Mouse (Mus musculus) spleen, postnatal 0 days (tissue): Measurements from ENCODE around the gene Rpl28. TPM values are rescaled to one million over a fixed set of nuclear protein-coding genes. Genes with fewer than 3 reads are reported as not detected.

Experiments
- polyA plus RNA-seq: library from polyadenylated mRNA; unstranded; fragments of >200 nt; fragmentation: Nextera tagmentation; extraction: Ambion mirVana; gene quantifications from 2 replicates; pipeline ENCODE4 v1.2.1, GENCODE M21; 2015

Rpl28 gene
- polyA plus RNA-seq, result 423 and 433 TPM in 2 replicates

DNA sequence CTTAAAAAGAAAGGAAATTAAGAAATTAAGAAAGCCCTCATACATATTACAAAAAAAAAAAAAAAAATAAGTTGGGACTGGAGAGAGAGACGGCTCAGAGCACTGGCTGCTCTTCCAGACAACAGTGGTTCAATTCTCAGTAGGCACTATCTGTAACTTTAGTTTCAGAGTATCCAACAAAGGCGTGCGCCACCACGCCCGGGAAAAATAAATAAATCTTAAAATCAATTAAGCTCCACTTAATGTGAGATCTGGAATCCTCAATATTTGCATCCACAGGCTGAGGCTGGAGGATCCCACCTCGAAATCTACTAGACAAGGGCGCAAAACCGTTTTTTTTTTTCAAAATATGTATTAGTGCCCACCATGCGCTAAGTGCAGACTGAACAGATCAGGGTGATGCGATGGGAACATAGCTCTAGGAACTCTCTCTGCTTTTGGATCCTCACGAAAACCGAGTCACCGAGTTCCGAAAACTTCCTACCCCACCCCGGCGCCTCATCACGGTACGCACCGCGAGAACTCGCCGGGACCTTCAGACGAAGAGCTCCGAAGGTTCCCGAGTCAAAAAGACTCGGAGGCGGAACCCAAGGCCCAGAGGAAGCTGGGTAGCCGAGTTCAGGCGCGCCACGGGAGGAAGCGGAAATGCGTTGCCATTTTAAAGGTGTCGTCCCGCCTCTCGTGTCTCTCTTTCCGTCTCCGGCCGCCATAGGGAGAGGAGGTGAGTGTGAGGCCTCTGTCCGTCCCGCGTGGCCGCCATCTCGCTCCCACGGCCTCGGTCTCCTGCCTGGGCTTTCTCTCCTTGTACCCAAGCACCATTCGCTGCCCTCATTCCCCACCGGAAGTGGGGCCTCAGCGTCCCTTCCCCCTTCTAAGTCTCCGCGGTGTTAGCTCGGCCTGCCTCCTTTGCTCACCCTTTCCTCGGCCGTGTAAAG is at the start of gene Rpl28:
Gene Rpl28 (plus strand): TSS at position 597 of the 935 bp plus-strand sequence.

DNA sequence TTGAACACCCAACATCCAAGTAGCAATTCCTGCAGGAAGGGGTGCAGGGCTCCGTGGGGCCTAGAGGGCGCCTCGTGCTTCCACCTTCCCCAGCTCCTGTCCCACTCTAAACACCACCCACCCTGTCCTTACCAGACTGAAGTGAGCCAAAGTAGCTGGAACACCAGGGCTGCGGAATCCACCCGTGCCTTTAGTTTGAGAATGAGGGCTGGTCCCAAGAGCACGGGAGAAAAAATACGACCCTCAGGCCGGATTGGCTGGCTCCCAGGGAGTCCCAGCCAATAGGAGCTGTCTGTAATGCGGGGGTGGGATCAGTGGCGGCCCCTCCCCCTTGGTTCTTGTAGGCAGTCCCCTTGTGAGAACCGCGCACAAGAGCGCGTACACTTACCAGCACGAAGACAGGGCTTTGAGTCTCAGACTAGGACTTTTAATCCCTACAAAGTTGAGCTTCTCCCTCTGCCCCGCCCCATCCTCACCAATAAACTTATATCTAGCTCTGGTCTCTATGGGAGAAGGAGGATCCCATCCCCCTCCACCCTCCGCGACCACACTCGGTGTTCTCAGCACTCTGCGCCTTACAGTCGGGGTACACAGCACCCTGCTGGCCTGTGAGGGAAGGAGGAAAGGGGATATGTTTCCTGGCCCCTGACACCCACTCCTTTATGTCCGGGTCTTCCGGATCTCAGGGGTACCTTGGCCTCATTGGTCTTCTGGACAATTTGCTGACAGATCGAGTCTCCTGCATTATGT is 39.7 kb upstream of the Rpl28 start, which contains the start of gene Cox6b2:
Gene Cox6b2 (minus strand): TSS at position 274 of the 750 bp plus-strand sequence.

DNA sequence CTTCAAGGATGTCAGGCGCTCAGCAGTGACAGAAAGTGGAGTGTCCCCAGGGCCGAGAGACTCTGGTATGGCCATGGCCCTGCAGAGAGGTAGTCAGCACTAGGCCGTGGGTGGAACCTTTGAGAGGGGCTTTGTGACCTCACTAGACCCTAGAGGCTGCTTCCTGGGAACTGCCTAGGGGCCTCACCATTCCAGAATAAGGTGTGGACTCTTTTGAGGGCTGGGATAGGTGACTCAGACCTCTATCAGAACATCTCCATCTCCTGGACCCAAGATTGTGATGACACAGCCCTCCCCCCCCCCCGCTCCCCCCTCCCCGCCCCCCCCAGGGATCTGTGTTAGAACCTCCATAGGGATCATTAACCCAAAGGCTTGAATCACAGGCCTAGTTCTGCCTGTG is 21.5 kb upstream of the Rpl28 start, which contains the start of gene Fam71e2:
Gene Fam71e2 (minus strand): TSS at position 101 of the 400 bp plus-strand sequence.

DNA sequence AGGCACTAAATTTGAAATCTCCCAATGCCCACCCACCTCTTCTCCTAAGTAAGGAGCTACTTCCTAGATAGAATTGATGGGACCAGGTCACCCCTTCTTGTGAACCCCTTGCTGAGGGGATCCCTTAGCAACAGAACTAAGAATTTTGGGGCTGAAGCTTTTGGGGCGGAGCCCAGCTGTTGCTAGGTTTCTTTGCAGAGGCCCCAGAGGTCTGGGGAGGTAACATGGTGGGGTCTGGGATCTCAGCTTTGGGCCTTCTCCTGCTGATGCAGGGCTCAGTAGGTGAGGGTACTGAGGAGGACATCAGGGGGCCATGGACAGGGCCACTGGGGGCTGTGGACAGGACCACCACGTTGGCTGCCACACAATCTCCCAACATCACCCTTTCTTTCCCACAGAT is 9.9 kb upstream of the Rpl28 start, which contains the start of the genes Il11 and Tmem190:
Gene Il11 (minus strand): TSS at position 101 of the 400 bp plus-strand sequence.
Gene Tmem190 (plus strand): TSS at position 179 of the 400 bp plus-strand sequence.

DNA sequence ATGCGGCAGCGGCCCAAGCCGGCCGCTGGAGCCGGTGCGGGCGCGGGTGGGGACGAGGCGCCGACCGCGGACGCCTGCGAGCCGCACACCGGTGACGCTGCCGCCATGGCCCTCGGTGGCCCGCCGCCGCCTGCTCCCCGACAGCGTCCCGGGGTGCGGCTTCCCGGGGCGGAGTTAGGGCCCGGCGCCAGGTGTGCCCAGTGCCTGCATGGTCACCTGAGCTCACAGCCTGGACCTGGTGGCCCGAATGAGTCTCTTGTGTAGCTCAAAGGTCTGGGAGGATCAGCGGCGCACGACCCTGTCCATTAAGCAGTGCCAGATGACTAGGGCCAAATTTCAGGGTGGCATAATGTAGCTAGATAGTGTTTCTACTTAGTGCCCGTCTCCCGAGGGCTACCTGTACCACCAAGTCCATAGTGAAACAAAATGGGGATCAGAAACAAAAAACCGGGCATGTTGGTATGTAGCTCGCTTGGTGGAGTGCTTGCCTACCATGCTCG is 3.2 kb upstream of the Rpl28 start, which contains the start of gene Tmem238:
Gene Tmem238 (minus strand): TSS at position 221 of the 500 bp plus-strand sequence.

DNA sequence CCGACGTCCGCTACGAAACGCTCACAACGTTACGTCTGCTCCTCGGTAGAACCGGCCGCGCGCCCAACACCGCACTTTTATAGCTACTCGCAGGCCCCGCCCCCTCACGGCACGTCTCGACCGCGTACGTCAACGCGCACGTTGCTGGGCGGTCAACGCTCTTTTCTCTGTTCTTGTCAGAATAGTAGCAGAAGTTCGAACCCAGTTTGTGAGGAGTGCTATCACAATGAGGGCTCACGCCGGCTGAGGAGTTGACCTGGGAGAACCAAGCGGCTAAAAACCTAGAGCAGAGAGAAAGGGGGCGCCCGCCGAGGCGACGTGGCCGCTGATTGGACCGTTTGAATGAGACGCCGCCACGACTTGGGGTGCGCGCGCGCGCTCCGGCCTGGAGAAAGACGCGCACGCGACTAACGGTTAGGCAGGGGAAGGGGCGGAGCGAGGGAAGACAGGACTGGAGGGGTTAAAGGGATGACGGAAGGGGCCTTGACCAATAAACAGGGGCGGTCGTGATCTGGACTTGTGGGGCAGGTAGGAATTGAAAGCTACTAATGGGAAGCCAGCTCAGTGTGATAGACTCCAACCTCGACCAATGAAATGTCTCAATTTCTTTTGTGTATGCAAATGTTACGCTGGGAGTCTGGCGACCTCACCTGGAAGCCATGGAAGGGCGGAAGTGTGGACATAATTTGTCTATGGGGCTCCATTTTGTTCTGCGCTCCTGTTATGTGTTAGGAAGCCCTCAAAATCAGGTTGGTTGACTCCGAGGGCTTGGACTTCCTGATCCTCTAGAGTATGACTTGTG is 19.8 kb downstream of the Rpl28 start, which contains the start of gene Ube2s:
Gene Ube2s (minus strand): TSS at position 288 of the 802 bp plus-strand sequence.

DNA sequence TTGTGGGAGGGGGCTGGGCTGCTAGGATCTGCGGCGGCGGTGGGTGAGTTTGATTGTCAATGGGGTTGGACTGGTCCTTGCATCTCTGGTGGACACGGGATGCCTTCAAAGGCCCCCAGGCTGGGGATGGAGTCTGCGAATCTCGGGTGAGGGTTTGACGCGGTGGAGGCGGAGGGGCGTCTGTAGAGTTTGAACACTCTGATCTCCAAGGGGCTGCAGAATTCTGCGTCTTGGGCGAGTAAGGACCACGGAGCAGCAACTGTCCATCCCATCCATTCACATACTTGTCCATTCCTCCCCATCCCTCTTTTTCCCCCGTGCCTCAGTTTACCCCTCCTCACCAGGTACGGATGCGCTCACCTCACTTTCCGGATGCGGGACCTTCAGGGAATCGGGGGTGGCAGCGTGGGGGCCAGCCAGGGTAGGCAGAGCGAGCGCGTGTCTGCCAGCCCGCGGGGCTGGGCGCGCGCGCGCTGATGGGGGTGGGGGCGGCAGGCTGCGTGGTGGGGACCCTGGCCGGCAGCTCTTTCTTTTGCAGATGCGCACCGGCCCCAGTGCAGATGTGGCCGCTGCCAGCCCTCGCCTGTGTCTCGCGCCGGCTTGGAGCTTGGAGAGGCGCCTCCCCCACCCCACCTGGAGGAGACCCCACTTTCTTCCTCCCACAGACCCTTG is 51.7 kb downstream of the Rpl28 start, which contains the start of gene Shisa7:
Gene Shisa7 (minus strand): TSS at position 452 of the 672 bp plus-strand sequence.

Other genes with a start within 250 kb of the Rpl28 start
- gene Syt5, start 245.3 kb upstream of the Rpl28 start, polyA plus RNA-seq, result 0.66 and 1.0 TPM in 2 replicates
- not detected in 2 replicates for gene Ptprh, start 188.8 kb upstream of the Rpl28 start, polyA plus RNA-seq
- 12.8 and 16.5 TPM in 2 replicates for gene Tmem86b, start 161.5 kb upstream of the Rpl28 start, polyA plus RNA-seq
- 9.6 and 9.8 TPM in 2 replicates for gene Ppp6r1, start 133.9 kb upstream of the Rpl28 start, polyA plus RNA-seq
- gene Hspbp1, start 107.8 kb upstream of the Rpl28 start, polyA plus RNA-seq, result 62.4 and 63.5 TPM in 2 replicates
- 0.45 and 0.54 TPM in 2 replicates for gene Brsk1, start 102.3 kb upstream of the Rpl28 start, polyA plus RNA-seq
- gene Tmem150b, start 67.6 kb upstream of the Rpl28 start, polyA plus RNA-seq, result 0.69 and 0.80 TPM in 2 replicates
- 65.7 and 81.8 TPM in 2 replicates for gene Kmt5c, start 52.8 kb upstream of the Rpl28 start, polyA plus RNA-seq
- gene Cox6b2, start 39.8 kb upstream of the Rpl28 start, polyA plus RNA-seq, result 157 and 188 TPM in 2 replicates
- gene Fam71e2, start 21.6 kb upstream of the Rpl28 start, polyA plus RNA-seq, result not detected in 2 replicates
- gene Il11, start 10.0 kb upstream of the Rpl28 start, polyA plus RNA-seq, result 0.12 and 0.15 TPM in 2 replicates
- gene Tmem190, start 9.9 kb upstream of the Rpl28 start, polyA plus RNA-seq, result not detected in 2 replicates
- gene Tmem238, start 3.2 kb upstream of the Rpl28 start, polyA plus RNA-seq, result 22.1 and 25.2 TPM in 2 replicates
- 251 and 289 TPM in 2 replicates for gene Ube2s, start 19.7 kb downstream of the Rpl28 start, polyA plus RNA-seq
- gene Shisa7, start 51.8 kb downstream of the Rpl28 start, polyA plus RNA-seq, result 0.04 TPM in 1 of 2 replicates, not detected in the other
- 3.9 and 4.3 TPM in 2 replicates for gene Isoc2b, start 77.4 kb downstream of the Rpl28 start, polyA plus RNA-seq
- gene Isoc2a, start 84.3 kb downstream of the Rpl28 start, polyA plus RNA-seq, result 0.66 and 0.74 TPM in 2 replicates
- gene Gm36210, start 113.6 kb downstream of the Rpl28 start, polyA plus RNA-seq, result not detected in 2 replicates
- gene Zfp628, start 122.3 kb downstream of the Rpl28 start, polyA plus RNA-seq, result 2.2 and 2.6 TPM in 2 replicates
- gene Nat14, start 129.2 kb downstream of the Rpl28 start, polyA plus RNA-seq, result 0.62 and 0.71 TPM in 2 replicates
- gene Ssc5d, start 132.9 kb downstream of the Rpl28 start, polyA plus RNA-seq, result 0.30 and 0.31 TPM in 2 replicates
- gene Sbk2, start 171.5 kb downstream of the Rpl28 start, polyA plus RNA-seq, result not detected in 2 replicates
- gene Sbk3, start 178.3 kb downstream of the Rpl28 start, polyA plus RNA-seq, result not detected in 2 replicates
- gene Zfp579, start 203.3 kb downstream of the Rpl28 start, polyA plus RNA-seq, result 6.4 and 9.8 TPM in 2 replicates
- gene Zfp524, start 221.5 kb downstream of the Rpl28 start, polyA plus RNA-seq, result 10.6 and 10.8 TPM in 2 replicates
- 14.5 and 16.2 TPM in 2 replicates for gene Fiz1, start 221.8 kb downstream of the Rpl28 start, polyA plus RNA-seq
- 3.6 and 5.3 TPM in 2 replicates for gene Gm44973, start 222.6 kb downstream of the Rpl28 start, polyA plus RNA-seq
- gene Zfp865, start 227.5 kb downstream of the Rpl28 start, polyA plus RNA-seq, result 2.8 and 4.2 TPM in 2 replicates
- 0.67 and 0.95 TPM in 2 replicates for gene Ccdc106, start 227.7 kb downstream of the Rpl28 start, polyA plus RNA-seq
- gene 4632433K11Rik, start 241.2 kb downstream of the Rpl28 start, polyA plus RNA-seq, result not detected in 2 replicates
- gene Zfp784, start 245.6 kb downstream of the Rpl28 start, polyA plus RNA-seq, result 1.7 and 2.3 TPM in 2 replicates